Mouse (Mus musculus): ENCODE measurements around the gene Hist1h3f. TPM values are rescaled to one million over a fixed set of nuclear protein-coding genes. Genes with fewer than 3 reads are reported as not detected.
A peak's percentile ranks its signal among the peaks of the same experiment; 100 is the strongest.
"Not testable (repeated sequence)": the region's sequence is repeated elsewhere in the genome, so short reads cannot be mapped to it uniquely, and the experiment has no call there.

Hist1h3f gene
- total and polyA plus RNA-seq, 3 experiments = 0.94 to 5.5 (median 5.1) TPM

DNA sequence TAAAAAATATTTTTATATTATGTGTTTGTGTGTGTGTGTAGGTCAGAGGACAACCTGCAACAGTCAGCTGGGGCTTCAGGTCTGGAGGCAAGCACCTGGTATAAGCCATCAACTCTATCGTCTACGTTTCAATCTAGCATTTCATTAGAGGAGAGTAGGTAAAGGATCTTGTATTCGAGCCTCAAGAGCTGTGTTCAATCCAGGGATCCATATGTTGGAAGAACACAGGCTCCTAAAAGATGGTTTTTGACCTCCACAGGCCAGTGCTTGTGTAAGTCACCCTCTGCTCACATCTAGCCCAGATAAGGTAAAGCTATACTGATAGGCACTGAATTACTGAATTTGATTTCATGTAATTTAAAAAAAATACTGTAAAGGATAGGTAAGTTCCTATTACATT is 13.1 kb downstream of the Hist1h3f start:
- intact Hi-C loops (cut with DNase I) = no loop called here
- H3K36me3 ChIP-seq (ENCODE audit: control insufficient read depth, insufficient read depth, low read length) = no peaks in the 10 kb centered on the region; the same call in 1 of the 2 replicates
- no peak for DNase-seq
- no peak overlapping the region for H3K27ac ChIP-seq
- H3K27me3 ChIP-seq (ENCODE audit: control insufficient read depth, insufficient read depth, low read length) = no peaks in the 10 kb centered on the region
- H3K9ac ChIP-seq (ENCODE audit: low read depth, low read length) = no peak overlapping the region
- WGBS = 77% methylated on average over 3 of the region's 3 CpGs
- no peak for TF ChIP-seq CTCF (IDR thresholded peaks at IDR 0.05)
- H3K4me3 ChIP-seq = no peak overlapping the region
- peaks cover 2% of the 10 kb centered on the region for H3K4me1 ChIP-seq (ENCODE audit: control insufficient read depth, insufficient read depth, low read length)
- no peaks in the 10 kb centered on the region for H3K79me2 ChIP-seq (replicated peaks; ENCODE audit: control insufficient read depth, insufficient read depth, low read length)

DNA sequence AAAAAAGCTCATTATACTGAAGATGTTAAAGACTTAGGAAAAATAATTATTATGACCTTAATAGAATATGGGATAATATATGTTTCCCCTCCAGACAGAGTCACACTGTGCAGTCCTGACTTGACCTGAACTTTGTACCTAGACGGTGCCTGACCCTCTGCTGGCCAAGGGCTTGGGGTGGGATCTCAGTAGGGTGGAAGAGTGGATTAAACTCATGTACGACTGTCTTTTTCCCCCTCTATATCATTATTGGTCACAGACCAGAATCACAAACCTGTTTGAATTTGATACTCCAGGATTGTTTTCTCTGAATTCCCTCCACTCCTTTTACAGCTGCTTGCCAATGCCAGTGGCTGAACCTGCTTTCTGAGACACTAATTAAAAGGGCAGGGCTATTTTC is 16.8 kb downstream of the Hist1h3f start:
- H3K9ac ChIP-seq (ENCODE audit: low read depth, low read length); H3K27me3 ChIP-seq (ENCODE audit: control insufficient read depth, insufficient read depth, low read length); H3K79me2 ChIP-seq (replicated peaks; ENCODE audit: control insufficient read depth, insufficient read depth, low read length); H3K4me1 ChIP-seq (ENCODE audit: control insufficient read depth, insufficient read depth, low read length); DNase-seq; intact Hi-C loops (cut with DNase I); H3K4me3 ChIP-seq; H3K27ac ChIP-seq; H3K36me3 ChIP-seq (ENCODE audit: control insufficient read depth, insufficient read depth, low read length): not testable (repeated sequence)
- 39% methylated on average over 2 of the region's 2 CpGs for WGBS

DNA sequence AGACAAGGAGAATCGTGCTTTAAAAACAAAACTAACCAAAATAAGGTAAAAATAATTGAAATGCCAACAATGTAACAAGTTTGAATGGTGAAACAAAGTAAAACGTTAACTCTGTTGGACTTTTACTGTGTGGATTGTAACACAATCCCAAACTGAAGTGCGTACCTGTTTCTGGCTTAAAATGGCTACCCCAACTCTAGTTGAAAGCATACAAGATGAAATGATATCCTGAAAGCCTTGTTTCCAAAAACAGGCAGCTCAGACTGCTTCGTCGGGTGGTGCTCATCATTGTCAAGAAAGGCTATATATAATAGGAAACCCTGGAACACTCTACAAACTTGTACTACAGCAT is 17.7 kb downstream of the Hist1h3f start:
- intact Hi-C loops (cut with DNase I); H3K9ac ChIP-seq (ENCODE audit: low read depth, low read length); H3K79me2 ChIP-seq (replicated peaks; ENCODE audit: control insufficient read depth, insufficient read depth, low read length); H3K4me1 ChIP-seq (ENCODE audit: control insufficient read depth, insufficient read depth, low read length); DNase-seq; H3K27me3 ChIP-seq (ENCODE audit: control insufficient read depth, insufficient read depth, low read length); H3K36me3 ChIP-seq (ENCODE audit: control insufficient read depth, insufficient read depth, low read length): not testable (repeated sequence)
- peak overlapping the region; percentile 94 for H3K27ac ChIP-seq
- peak overlapping the region; percentile 50 for H3K4me3 ChIP-seq
- 0% methylated on average over 2 of the region's 5 CpGs for WGBS

DNA sequence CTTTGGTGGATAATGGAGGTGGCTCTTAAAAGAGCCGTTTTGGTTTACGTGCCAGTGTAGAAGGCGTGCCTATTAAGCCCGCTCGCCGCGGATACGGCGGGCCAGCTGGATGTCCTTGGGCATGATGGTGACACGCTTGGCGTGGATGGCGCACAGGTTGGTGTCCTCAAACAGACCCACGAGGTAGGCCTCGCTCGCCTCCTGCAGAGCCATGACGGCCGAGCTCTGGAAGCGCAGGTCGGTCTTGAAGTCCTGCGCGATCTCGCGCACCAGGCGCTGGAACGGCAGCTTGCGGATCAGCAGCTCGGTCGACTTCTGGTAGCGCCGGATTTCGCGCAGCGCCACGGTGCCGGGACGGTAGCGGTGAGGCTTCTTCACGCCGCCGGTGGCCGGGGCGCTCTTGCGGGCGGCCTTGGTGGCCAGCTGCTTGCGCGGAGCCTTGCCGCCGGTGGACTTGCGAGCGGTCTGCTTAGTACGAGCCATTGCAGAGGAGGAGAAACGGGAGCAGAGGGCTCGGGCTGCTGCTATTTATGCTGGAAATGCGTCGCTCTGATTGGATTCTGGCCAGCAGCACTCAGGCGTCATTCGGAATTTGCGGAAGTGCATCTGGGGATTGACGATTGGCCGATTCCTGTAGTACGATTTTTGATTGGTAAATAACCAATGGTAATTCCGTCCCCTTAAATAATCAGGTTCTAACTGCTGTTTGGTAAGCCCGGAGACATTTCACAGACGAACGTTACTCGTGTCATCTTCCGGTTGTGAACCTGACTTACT is 18.2 kb downstream of the Hist1h3f start, which contains the start of gene Hist1h3e:
Gene Hist1h3e (minus strand): TSS at position 487 of the 777 bp plus-strand sequence.
- peak within 1 kb of the TSS; percentile 50 for H3K4me3 ChIP-seq
- H3K4me1 ChIP-seq (ENCODE audit: control insufficient read depth, insufficient read depth, low read length); intact Hi-C loops (cut with DNase I); H3K36me3 ChIP-seq (ENCODE audit: control insufficient read depth, insufficient read depth, low read length); H3K79me2 ChIP-seq (replicated peaks; ENCODE audit: control insufficient read depth, insufficient read depth, low read length); H3K27me3 ChIP-seq (ENCODE audit: control insufficient read depth, insufficient read depth, low read length): not testable (repeated sequence)
- H3K9ac ChIP-seq (ENCODE audit: low read depth, low read length) = peak within 1 kb of the TSS; percentile 99
- DNase-seq = peak; percentile 91 to 93
- under 1% methylated on average over 63 of the region's 67 CpGs for WGBS
- H3K27ac ChIP-seq = peak within 1 kb of the TSS; percentile 94
- peak; percentile 95 for TF ChIP-seq POLR2A (IDR thresholded peaks at IDR 0.05; ENCODE audit: insufficient read depth, low read depth, low read length)
- TF ChIP-seq EP300 (IDR thresholded peaks at IDR 0.05; ENCODE audit: insufficient read depth, low read depth, low read length) = peak; percentile 75; the same call in 1 of the 2 replicates

DNA sequence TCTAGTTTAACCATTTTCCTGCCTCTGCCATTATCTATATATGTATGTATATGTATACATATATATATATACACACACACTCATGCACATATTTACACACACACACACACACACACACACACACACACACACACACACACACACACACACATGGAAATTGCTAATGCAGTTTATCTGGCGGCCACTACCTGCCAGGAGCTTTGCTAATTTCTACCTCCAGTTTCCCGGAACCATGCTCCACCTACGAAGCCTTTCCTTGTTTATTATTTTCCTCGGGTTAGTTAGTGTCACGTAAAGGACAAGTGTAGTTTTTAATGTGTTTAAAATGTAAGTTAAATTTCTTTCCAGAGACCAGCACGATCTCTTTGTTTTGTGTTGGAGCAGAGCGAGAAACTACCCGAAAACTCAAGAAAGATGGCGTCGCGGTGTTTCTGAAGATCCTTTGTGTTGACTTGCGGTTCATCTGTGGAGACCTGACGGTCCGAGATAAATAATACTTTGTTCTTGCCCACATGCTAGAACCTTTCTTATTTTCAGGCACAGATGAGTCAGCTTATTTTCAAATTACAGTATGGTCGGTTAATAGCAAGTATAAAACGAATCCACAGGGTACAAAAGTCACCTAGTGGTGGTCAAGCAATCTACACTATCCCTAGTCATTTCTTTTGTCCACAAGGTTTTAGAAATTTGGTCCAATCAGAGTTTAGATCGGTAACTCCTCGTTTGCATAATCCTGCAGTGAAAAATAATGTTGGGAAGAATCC is 19.0 kb downstream of the Hist1h3f start:
- H3K4me1 ChIP-seq (ENCODE audit: control insufficient read depth, insufficient read depth, low read length) = peaks cover 2% of the 10 kb centered on the region; the same call in 1 of the 2 replicates
- 2% methylated on average over 18 of the region's 18 CpGs for WGBS
- no peaks in the 10 kb centered on the region for H3K27me3 ChIP-seq (ENCODE audit: control insufficient read depth, insufficient read depth, low read length)
- H3K4me3 ChIP-seq = peak overlapping the region; percentile 50
- H3K36me3 ChIP-seq (ENCODE audit: control insufficient read depth, insufficient read depth, low read length) = no peaks in the 10 kb centered on the region
- DNase-seq = no peak
- peak overlapping the region; percentile 94 for H3K27ac ChIP-seq
- intact Hi-C loops (cut with DNase I) = no loop called here
- TF ChIP-seq CTCF (IDR thresholded peaks at IDR 0.05) = peak; percentile 77
- no peak for TF ChIP-seq EP300 (IDR thresholded peaks at IDR 0.05; ENCODE audit: insufficient read depth, low read depth, low read length)
- peak; percentile 37; the same call in 1 of the 2 replicates for TF ChIP-seq POLR2A (IDR thresholded peaks at IDR 0.05; ENCODE audit: insufficient read depth, low read depth, low read length)
- peak overlapping the region; percentile 41 for H3K9ac ChIP-seq (ENCODE audit: low read depth, low read length)
- no peaks in the 10 kb centered on the region for H3K79me2 ChIP-seq (replicated peaks; ENCODE audit: control insufficient read depth, insufficient read depth, low read length)

DNA sequence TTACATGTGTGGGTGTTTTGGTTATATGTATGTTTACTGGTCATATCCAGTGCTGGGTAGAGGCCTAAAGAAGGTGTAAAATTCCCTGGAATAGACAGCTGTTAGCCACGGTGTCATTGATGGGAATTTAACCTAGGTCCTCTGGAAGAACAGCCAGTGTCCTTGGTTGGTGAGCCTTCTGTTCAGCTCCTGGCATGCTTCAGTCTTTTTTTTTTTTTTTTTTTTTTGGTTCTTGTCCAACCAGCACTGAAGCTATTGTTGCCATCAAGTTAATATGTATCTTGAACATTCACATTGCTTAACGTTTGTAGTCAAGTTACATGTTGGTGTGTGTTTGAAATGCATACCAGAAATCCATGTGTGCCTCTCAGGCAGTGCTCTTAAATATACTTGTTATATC is 20.6 kb downstream of the Hist1h3f start:
- no peak for DNase-seq
- Histone ChIP-seq H3K79me2 (replicated peaks; ENCODE audit: control insufficient read depth, insufficient read depth, low read length) (no peaks in the 10 kb centered on the region), H3K27ac (no peak overlapping the region), H3K4me3 (no peak overlapping the region), H3K36me3 (ENCODE audit: control insufficient read depth, insufficient read depth, low read length) (no peaks in the 10 kb centered on the region), H3K4me1 (ENCODE audit: control insufficient read depth, insufficient read depth, low read length) (peaks cover 2% of the 10 kb centered on the region; the same call in 1 of the 2 replicates), H3K27me3 (ENCODE audit: control insufficient read depth, insufficient read depth, low read length) (no peaks in the 10 kb centered on the region), H3K9ac (ENCODE audit: low read depth, low read length) (no peak overlapping the region)
- intact Hi-C loops (cut with DNase I) = no loop called here
- 79% methylated on average over 2 of the region's 2 CpGs for WGBS
- TF ChIP-seq CTCF (IDR thresholded peaks at IDR 0.05) = no peak
- no peak for TF ChIP-seq EP300 (IDR thresholded peaks at IDR 0.05; ENCODE audit: insufficient read depth, low read depth, low read length)
- TF ChIP-seq POLR2A (IDR thresholded peaks at IDR 0.05; ENCODE audit: insufficient read depth, low read depth, low read length) = no peak
